Mouse (Mus musculus) midbrain, embryonic 13.5 days (tissue): ENCODE results near the gene Stk10. TPM values are rescaled to one million over a fixed set of nuclear protein-coding genes. Genes with fewer than 3 reads are reported as not detected.
A peak's percentile ranks its signal among the peaks of the same experiment; 100 is the strongest.

ENCODE experiments used
- ATAC-seq: fragments of 200-750 bp; cut with Nextera tagmentation; 2 replicates; pipeline ENCODE4 v1.8.0; 2017; ENCODE audit warnings: mild to moderate bottlenecking, moderate TSS enrichment, moderate library complexity
- H3K27ac ChIP-seq: fragments of 300-500 bp; sonication (generic); 2 replicates; pipeline ENCODE4 v1.5.1; 2015; ENCODE audit warnings: inconsistent platforms, mild to moderate bottlenecking, moderate library complexity
- H3K27me3 ChIP-seq: fragments of 300-500 bp; sonication (generic); 2 replicates; pipeline ENCODE4 v1.6.1; 2015; ENCODE audit warnings: mild to moderate bottlenecking, inconsistent platforms
- H3K36me3 ChIP-seq: fragments of 300-500 bp; sonication (generic); 2 replicates; pipeline ENCODE4 v1.6.1; 2015; ENCODE audit warnings: mild to moderate bottlenecking, inconsistent platforms
- H3K4me1 ChIP-seq: fragments of 300-500 bp; sonication (generic); replicated peaks from 2 replicates; pipeline ENCODE4 v1.6.1; 2015; ENCODE audit warnings: inconsistent platforms
- H3K4me2 ChIP-seq: fragments of 300-500 bp; sonication (generic); replicated peaks from 2 replicates; pipeline ENCODE4 v1.6.1; 2015; ENCODE audit warnings: moderate library complexity, mild to moderate bottlenecking, inconsistent platforms
- H3K4me3 ChIP-seq: fragments of 300-500 bp; sonication (generic); replicated peaks from 2 replicates; pipeline ENCODE4 v1.5.1; 2015; ENCODE audit warnings: mild to moderate bottlenecking, inconsistent platforms
- H3K9ac ChIP-seq: fragments of 300-500 bp; sonication (generic); replicated peaks from 2 replicates; pipeline ENCODE4 v1.6.1; 2015; ENCODE audit warnings: mild to moderate bottlenecking, inconsistent platforms
- H3K9me3 ChIP-seq: fragments of 300-500 bp; sonication (generic); 2 replicates; pipeline ENCODE4 v1.6.1; 2016; ENCODE audit warnings: mild to moderate bottlenecking, inconsistent platforms
- WGBS: fragments of 180-500 bp; shearing (Covaris S2); methylation state at CpG from one replicate; pipeline ENCODE4 v1.1.7; 2015; 5-methylcytosine and 5-hydroxymethylcytosine counted together
- polyA plus RNA-seq: library from polyadenylated mRNA; unstranded; fragments of >200 nt; fragmentation: Nextera tagmentation; extraction: Ambion mirVana; gene quantifications from 2 replicates; pipeline ENCODE4 v1.2.1, GENCODE M21; 2015

Stk10 gene
- polyA plus RNA-seq, 1 experiment from 2014 or later = 2.3 TPM

DNA sequence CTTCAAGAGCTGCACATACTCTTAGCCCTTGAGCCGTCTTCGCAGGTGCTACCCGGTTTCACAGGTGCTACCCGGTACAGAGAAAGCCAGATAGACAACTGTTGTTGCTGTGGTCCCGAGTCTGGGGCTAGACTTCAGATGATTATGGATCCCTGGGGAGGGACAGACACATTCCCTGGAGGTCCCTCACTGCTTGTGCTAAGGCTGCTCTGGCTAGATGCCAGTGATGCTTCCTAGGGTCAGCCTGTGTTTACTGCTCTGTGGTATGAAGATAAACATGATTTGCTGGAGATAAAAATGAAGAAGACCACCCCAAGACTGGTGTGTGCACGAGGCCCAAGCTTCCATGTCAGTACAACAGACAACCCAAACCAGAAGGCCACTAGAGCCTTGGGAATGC is 10.9 kb downstream of the Stk10 start:
- WGBS = 90% methylated on average over 6 of the region's 6 CpGs
- no peak overlapping the region for H3K4me2 ChIP-seq
- no peaks in the 10 kb centered on the region for H3K9me3 ChIP-seq
- no peak overlapping the region for H3K9ac ChIP-seq
- no peaks in the 10 kb centered on the region for H3K36me3 ChIP-seq
- H3K4me1 ChIP-seq = peaks cover 7% of the 10 kb centered on the region; the same call in 1 of the 2 replicates
- no peak overlapping the region for H3K27ac ChIP-seq
- 0 out of 2 replicates have a peak, but pooled peaks cover 3% of the 10 kb centered on the region for H3K27me3 ChIP-seq
- ATAC-seq = no peak
- H3K4me3 ChIP-seq = no peak overlapping the region

DNA sequence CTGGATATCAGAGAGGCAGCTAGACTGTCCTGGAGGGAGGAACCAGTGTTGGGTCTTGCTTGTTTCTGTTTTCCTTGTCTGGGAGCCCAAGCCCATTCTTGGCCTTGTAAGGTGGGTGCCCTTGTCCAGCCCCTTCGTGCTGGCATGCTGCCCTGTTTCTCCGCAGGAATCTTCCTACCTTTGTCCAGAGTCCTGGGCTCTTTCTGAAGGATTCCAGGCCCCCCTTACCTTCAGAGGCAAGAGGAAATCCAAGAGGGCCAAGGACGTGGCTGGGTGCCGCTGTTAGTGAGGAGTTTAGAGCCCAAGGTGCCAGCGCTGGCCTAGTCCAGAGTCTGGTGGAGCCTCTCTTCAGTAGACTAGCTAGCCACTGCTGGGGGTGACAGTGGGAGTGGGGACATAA is 11.4 kb downstream of the Stk10 start:
- H3K9ac ChIP-seq = no peak overlapping the region
- H3K4me1 ChIP-seq = peaks cover 12% of the 10 kb centered on the region
- no peak overlapping the region for H3K4me2 ChIP-seq
- no peak for ATAC-seq
- WGBS = 93% methylated on average over 5 of the region's 5 CpGs
- no peaks in the 10 kb centered on the region for H3K36me3 ChIP-seq
- 0 out of 2 replicates have a peak, but pooled peaks cover 3% of the 10 kb centered on the region for H3K27me3 ChIP-seq
- no peak overlapping the region for H3K27ac ChIP-seq
- no peak overlapping the region for H3K4me3 ChIP-seq
- H3K9me3 ChIP-seq = no peaks in the 10 kb centered on the region

DNA sequence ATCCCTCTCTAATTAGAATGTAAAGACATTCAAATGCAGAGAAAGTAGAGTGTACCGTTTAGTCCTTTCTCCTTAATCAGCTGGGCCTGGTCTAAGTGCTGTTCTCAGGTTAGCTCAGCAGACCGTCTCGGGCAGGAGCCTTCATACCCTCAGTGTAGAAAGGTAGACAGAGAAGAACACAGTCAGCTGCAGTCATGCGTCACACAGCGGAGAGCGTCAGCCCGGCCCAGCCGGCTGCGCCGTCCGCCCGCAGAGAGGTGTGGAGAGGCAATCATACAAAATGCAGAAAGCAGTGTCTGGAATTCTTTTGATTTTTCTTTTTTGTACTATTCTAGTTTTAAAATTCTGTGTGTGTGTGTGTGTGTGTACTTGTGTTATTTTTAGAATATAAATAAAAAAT is 12.5 kb downstream of the Stk10 start:
- ATAC-seq = 0 out of 2 replicates have a peak, but pooled peaks have one; percentile 49
- H3K27ac ChIP-seq = no peak overlapping the region
- H3K36me3 ChIP-seq = no peaks in the 10 kb centered on the region
- H3K9ac ChIP-seq = no peak overlapping the region
- peaks cover 21% of the 10 kb centered on the region for H3K4me1 ChIP-seq
- H3K9me3 ChIP-seq = no peaks in the 10 kb centered on the region
- 0 out of 2 replicates have a peak, but pooled peaks cover 3% of the 10 kb centered on the region for H3K27me3 ChIP-seq
- H3K4me2 ChIP-seq = no peak overlapping the region
- no peak overlapping the region for H3K4me3 ChIP-seq
- 47% methylated on average over 12 of the region's 12 CpGs for WGBS

DNA sequence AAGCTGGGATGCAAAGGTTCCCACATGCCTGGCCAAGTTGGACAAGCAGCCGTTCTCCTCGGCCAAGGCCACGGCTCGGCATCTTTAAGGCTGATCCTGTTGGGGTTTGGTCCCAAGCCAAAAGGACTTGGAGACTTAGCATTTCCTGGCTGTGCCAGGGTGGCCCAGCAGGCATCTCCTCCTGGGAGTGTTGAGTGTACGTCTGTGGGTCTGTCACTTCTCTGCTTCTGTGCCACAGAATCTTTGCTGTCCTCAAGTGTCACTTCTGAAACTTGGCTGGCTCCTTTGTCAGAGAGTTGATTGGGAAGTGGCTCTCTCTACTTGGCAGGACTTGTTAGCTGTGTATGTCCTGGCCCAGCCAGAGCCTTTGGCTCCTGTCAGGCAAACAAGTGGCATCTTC is 13.4 kb downstream of the Stk10 start:
- Histone ChIP-seq H3K9me3 (no peaks in the 10 kb centered on the region), H3K4me3 (no peak overlapping the region), H3K27ac (no peak overlapping the region), H3K4me2 (no peak overlapping the region), H3K36me3 (no peaks in the 10 kb centered on the region), H3K4me1 (peaks cover 24% of the 10 kb centered on the region), H3K27me3 (no peaks in the 10 kb centered on the region), H3K9ac (no peak overlapping the region)
- ATAC-seq = no peak
- 70% methylated on average over 5 of the region's 5 CpGs for WGBS

DNA sequence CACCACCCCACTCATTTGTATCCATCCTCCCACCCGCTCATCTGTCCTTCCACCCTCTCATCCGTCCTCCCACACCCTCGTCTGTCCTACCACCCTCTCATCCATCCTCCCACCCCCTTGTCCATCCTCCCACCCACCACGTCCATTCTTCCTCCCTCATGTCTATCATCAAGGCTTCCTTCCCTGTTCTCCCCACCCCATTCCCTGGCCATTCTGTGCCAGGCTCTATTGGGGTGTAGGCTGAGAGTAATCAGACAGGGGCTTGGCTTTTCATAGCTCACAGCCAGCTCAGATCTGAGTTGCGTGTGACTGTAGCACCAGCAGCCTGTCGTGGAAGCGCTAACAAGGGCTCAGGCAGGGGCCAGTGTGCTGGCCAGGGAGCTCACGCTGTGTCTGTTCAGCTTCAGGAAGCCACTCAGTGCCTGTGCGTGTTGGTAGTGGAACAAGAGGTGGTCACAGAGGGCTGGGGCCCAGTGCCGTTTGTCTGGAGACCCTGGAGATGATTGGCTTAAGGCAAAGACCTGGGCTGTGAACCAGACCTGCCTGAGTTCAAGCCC is 14.4 kb downstream of the Stk10 start:
- H3K9me3 ChIP-seq = no peaks in the 10 kb centered on the region
- no peak overlapping the region for H3K4me3 ChIP-seq
- 82% methylated on average over 10 of the region's 10 CpGs for WGBS
- peaks cover 34% of the 10 kb centered on the region for H3K4me1 ChIP-seq
- H3K4me2 ChIP-seq = no peak overlapping the region
- ATAC-seq = no peak
- H3K27ac ChIP-seq = no peak overlapping the region
- H3K9ac ChIP-seq = no peak overlapping the region
- no peaks in the 10 kb centered on the region for H3K36me3 ChIP-seq
- no peaks in the 10 kb centered on the region for H3K27me3 ChIP-seq

DNA sequence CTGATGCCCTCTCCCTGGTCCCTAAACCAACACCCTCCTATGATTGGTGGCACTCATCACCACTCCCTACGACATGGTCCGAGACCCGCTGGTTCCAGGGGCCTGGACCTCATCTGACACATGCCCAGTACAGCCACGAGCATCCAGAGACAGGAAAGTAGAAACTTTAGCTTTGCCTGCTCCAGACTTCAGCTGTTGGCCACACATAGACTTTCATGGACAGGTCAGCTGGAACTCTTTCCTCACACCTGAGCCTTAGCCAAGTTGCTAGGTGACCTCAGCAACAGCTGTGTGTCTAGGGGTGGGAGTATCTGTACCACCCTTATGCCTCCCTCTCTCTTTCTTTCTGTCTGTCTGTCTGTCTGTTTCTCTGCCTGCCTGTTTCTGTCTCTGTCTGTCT is 15.1 kb downstream of the Stk10 start:
- Histone ChIP-seq H3K4me2 (no peak overlapping the region), H3K27ac (no peak overlapping the region), H3K4me3 (no peak overlapping the region), H3K9me3 (no peaks in the 10 kb centered on the region), H3K4me1 (peaks cover 38% of the 10 kb centered on the region), H3K36me3 (no peaks in the 10 kb centered on the region), H3K9ac (no peak overlapping the region), H3K27me3 (no peaks in the 10 kb centered on the region)
- WGBS = 90% methylated on average over 4 of the region's 4 CpGs
- ATAC-seq = no peak

DNA sequence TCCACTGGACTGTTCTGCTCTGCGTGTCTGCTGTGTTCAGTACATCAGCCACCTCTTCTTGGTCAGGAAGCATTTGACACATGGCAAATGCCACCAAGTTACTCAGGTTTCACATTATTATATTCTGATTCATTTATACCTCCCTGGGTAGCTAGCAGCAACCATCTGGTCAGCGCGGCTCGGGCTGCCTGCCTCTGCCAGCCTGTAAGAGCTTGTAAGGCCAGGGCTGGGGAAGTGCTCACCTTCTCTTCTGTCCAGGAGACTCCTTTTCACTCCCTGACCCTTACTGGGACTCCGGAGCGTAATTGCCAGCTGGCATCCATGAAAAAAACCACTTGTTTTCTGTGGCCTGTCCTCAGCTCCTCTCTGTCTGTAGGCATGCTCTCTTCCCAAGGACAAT is 16.1 kb downstream of the Stk10 start:
- WGBS = 61% methylated on average over 6 of the region's 6 CpGs
- no peak for ATAC-seq
- Histone ChIP-seq H3K4me1 (peaks cover 39% of the 10 kb centered on the region), H3K9me3 (no peaks in the 10 kb centered on the region), H3K27me3 (no peaks in the 10 kb centered on the region), H3K4me3 (no peak overlapping the region), H3K9ac (no peak overlapping the region), H3K4me2 (no peak overlapping the region), H3K36me3 (no peaks in the 10 kb centered on the region), H3K27ac (no peak overlapping the region)

DNA sequence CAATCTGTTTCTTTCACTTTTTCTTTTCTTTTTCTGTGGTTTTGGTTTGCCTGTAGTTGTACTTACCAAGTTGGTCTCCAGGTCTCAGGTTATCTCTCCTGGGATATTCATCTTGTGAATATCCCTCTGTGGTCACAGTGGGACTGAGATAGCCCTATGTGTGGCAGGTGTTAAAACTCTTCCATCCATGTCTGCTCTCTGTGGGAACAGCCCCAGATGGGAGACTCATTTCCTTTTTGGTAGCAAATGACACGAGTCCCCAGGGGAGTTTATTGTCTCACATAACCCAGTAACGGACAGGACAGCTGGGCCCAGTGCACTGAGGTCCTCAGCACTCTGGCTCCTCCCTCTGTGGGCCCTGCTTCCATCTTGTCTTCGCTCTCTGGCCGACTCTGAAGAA is 17.0 kb downstream of the Stk10 start:
- no peak for ATAC-seq
- Histone ChIP-seq H3K4me1 (peaks cover 39% of the 10 kb centered on the region), H3K36me3 (no peaks in the 10 kb centered on the region), H3K9me3 (no peaks in the 10 kb centered on the region), H3K4me3 (no peak overlapping the region), H3K27ac (no peak overlapping the region), H3K27me3 (no peaks in the 10 kb centered on the region), H3K9ac (no peak overlapping the region), H3K4me2 (no peak overlapping the region)
- WGBS = 53% methylated on average over 4 of the region's 4 CpGs

DNA sequence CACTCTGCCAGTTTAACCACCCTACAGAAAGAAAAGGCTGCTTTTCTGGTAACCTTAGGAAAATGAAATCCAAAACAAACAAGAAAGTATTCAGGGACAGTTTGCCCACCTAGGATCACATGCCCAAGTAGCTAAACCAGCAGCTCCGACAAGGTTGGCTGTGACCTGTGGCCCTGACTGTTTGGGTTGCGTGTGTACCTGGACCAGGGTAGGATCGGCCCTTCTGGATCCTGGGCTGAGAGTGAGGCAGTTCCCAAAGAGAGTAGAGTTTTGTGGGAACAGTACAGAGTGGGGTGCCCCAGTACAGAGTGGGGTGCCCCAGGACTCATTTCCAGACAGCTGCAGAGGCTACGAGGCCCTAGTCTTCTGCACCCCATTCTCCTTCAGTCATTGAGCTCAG is 18.0 kb downstream of the Stk10 start:
- H3K36me3 ChIP-seq = no peaks in the 10 kb centered on the region
- H3K4me3 ChIP-seq = no peak overlapping the region
- no peak overlapping the region for H3K9ac ChIP-seq
- no peak overlapping the region for H3K4me2 ChIP-seq
- 96% methylated on average over 4 of the region's 4 CpGs for WGBS
- H3K27ac ChIP-seq = no peak overlapping the region
- H3K9me3 ChIP-seq = no peaks in the 10 kb centered on the region
- 0 out of 2 replicates have a peak, but pooled peaks have one; percentile 25 for ATAC-seq
- peaks cover 35% of the 10 kb centered on the region for H3K4me1 ChIP-seq
- no peaks in the 10 kb centered on the region for H3K27me3 ChIP-seq

DNA sequence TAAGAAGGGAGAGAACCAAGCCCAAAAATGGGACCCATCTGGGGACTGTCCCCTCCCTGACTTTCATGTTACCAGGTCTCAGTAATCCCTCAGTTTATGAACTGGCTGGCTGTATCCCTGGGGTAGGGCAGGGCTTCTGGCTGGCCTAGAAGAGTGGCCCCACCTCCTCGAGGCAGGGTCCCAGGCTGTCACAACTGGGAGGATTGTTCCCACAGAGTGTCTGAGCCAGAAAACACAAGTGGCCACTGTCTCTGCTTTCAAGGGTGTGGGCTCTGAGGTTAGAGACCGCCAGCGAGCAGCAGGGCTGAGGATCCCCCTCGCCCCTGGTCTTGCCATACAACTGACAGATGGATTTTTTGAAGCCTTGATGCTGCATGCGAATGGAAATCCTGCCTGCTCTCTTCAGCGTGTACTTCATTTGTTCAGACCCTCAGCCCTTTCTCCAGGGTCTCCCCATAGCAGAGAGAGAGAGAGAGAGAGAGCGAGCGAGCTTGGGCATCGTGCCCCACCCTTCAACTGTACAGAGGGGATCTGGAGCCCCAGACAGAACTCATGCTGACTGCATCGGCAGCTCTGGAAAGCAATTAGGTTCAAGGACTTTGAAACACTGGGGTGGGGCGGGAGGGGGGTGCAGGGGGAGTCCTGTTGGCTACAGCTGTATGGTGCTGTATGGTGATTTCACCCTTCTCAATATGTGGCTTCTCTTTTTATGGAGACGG is 18.6 kb downstream of the Stk10 start:
- no peak overlapping the region for H3K27ac ChIP-seq
- no peak overlapping the region for H3K4me2 ChIP-seq
- WGBS = 52% methylated on average over 12 of the region's 12 CpGs
- H3K4me3 ChIP-seq = no peak overlapping the region
- H3K9ac ChIP-seq = no peak overlapping the region
- H3K9me3 ChIP-seq = no peaks in the 10 kb centered on the region
- H3K36me3 ChIP-seq = no peaks in the 10 kb centered on the region
- ATAC-seq = peak; percentile 66
- H3K27me3 ChIP-seq = no peaks in the 10 kb centered on the region
- H3K4me1 ChIP-seq = peaks cover 35% of the 10 kb centered on the region

DNA sequence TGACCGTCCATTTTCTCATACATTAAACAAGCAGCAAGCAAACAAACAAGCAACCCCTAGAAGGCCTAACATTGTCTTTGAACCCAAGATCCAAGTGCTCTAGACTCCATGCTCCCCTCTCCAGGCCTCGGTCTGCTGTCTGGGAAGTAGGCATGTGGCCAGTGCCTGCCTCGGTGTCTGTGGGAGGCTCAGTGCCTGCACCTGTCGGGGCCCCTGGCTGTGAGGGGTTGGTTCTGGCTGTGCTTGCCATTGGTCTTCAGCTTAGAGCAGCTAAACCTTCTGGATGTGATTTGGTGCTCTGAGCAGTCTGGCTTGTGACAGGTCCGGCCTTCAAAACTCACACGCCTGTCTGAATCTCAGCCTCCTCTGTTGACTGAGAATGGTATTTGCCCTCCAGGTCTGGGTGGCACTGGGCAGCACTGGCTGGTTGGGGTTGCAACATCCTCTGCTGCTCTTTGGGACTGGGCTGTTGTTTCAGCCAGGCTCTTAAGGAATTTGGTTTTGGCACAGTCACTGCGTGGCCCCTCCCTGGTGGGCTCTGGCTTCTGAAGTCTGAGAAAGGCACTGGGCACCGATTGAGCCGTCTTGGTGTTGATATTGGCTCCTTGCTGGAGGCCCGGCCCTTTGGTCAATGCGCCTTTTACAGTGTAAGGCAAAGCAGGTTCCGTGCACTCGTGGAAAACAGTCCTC is 19.4 kb downstream of the Stk10 start:
- Histone ChIP-seq H3K9me3 (no peaks in the 10 kb centered on the region), H3K4me1 (peaks cover 35% of the 10 kb centered on the region), H3K4me2 (no peak overlapping the region), H3K27ac (no peak overlapping the region), H3K4me3 (no peak overlapping the region), H3K27me3 (no peaks in the 10 kb centered on the region), H3K36me3 (no peaks in the 10 kb centered on the region), H3K9ac (no peak overlapping the region)
- 0 out of 2 replicates have a peak, but pooled peaks have one; percentile 29 for ATAC-seq
- 74% methylated on average over 13 of the region's 13 CpGs for WGBS

DNA sequence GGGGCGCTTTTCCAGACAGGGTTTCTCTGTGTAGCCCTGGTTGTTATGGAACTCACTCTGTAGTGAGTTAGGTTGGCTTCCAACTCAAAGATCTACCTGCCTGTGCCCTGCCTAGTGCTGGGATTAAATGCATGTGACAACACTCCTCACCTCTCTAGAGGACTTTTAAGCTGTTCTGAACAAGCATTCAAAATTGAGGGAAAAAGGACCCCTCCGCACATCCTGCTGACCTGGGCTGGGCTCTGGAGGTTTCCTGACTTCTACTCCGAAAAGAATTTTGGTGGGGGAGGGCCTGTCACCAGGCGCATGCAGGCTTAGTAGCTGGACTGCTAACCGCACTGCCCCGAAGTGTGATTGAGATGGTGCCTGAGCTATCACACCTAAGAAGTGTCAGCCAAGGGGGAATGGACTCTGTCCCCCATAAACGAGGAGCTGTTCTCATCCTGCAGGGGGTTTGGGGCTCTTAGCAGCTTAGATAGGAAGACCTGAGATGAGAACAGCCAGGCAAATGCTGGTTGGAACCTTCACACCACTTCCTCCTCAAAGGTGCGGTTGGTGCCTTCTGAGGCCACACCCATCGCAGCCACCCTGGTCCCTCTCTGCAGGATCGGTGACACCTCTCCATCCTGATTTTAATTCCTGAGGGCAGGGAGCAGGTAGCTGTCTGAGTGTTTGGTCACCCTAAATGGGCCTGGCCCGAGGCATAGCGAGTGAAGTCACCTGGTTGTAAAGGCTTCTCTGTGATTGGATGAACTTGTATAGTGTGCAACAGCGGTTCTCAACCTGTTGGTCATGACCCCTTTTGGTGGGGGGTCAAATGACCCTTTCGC is 20.4 kb downstream of the Stk10 start:
- H3K4me1 ChIP-seq = peaks cover 35% of the 10 kb centered on the region
- 80% methylated on average over 14 of the region's 14 CpGs for WGBS

More for the DNA sequence above, 20.4 kb downstream of the Stk10 start:
- Histone ChIP-seq H3K9ac (no peak overlapping the region), H3K4me2 (no peak overlapping the region), H3K27ac (no peak overlapping the region), H3K27me3 (no peaks in the 10 kb centered on the region), H3K36me3 (no peaks in the 10 kb centered on the region), H3K9me3 (no peaks in the 10 kb centered on the region), H3K4me3 (no peak overlapping the region)
- ATAC-seq = no peak
